Mouse (Mus musculus) liver, embryonic 11.5 days (tissue): ENCODE results near the gene Dennd1a. TPM values are rescaled to one million over a fixed set of nuclear protein-coding genes. Genes with fewer than 3 reads are reported as not detected.
A peak's percentile ranks its signal among the peaks of the same experiment; 100 is the strongest.

Experiments
- ATAC-seq: fragments of 200-750 bp; cut with Nextera tagmentation; replicated peaks from 2 replicates; pipeline ENCODE4 v1.8.0; 2017; ENCODE audit warnings: moderate number of reproducible peaks, mild to moderate bottlenecking, moderate TSS enrichment, moderate library complexity; ENCODE audit not compliant: low FRiP score
- DNase-seq: peaks from one replicate; pipeline ENCODE4 v3.0.0-alpha.2; 2017; ENCODE audit warnings: low spot score
- H3K27ac ChIP-seq: fragments of 300-500 bp; sonication (generic); 2 replicates; pipeline ENCODE4 v1.5.1; 2014; ENCODE audit warnings: mild to moderate bottlenecking, low read depth, low read length, control low read depth
- H3K27me3 ChIP-seq: fragments of 300-500 bp; sonication (generic); replicated peaks from 2 replicates; pipeline ENCODE4 v1.6.1; 2014; ENCODE audit warnings: low read length, mixed read lengths; ENCODE audit not compliant: control insufficient read depth, insufficient read depth
- H3K36me3 ChIP-seq: fragments of 300-500 bp; sonication (generic); 2 replicates; pipeline ENCODE4 v1.6.1; 2014; ENCODE audit warnings: mild to moderate bottlenecking, low read length, moderate library complexity, mixed read lengths; ENCODE audit not compliant: control insufficient read depth, insufficient read depth
- H3K4me1 ChIP-seq: fragments of 300-500 bp; sonication (generic); replicated peaks from 2 replicates; pipeline ENCODE4 v1.6.1; 2014; ENCODE audit warnings: low read length, mixed read lengths; ENCODE audit not compliant: control insufficient read depth, insufficient read depth
- H3K4me2 ChIP-seq: fragments of 300-500 bp; sonication (generic); 2 replicates; pipeline ENCODE4 v1.6.1; 2014; ENCODE audit warnings: mild to moderate bottlenecking, control low read depth, moderate library complexity
- H3K4me3 ChIP-seq: fragments of 300-500 bp; sonication (generic); 2 replicates; pipeline ENCODE4 v1.5.1; 2014; ENCODE audit warnings: low read depth, low read length, control low read depth
- H3K9ac ChIP-seq: fragments of 300-500 bp; sonication (generic); 2 replicates; pipeline ENCODE4 v1.6.1; 2014; ENCODE audit warnings: low read depth, low read length, control low read depth
- H3K9me3 ChIP-seq: fragments of 300-500 bp; sonication (generic); 2 replicates; pipeline ENCODE4 v1.6.1; 2016; ENCODE audit warnings: low read length, inconsistent platforms, mixed read lengths; ENCODE audit not compliant: control insufficient read depth
- WGBS: fragments of 180-500 bp; shearing (Covaris S2); extraction: QIAGEN DNeasy Blood & Tissue Kit; methylation state at CpG from one replicate; pipeline ENCODE4 v1.1.7; 2014; 5-methylcytosine and 5-hydroxymethylcytosine counted together
- polyA plus RNA-seq: library from polyadenylated mRNA; unstranded; fragments of >200 nt; fragmentation: Nextera tagmentation; extraction: Ambion mirVana; gene quantifications from 2 replicates; pipeline ENCODE4 v1.2.1, GENCODE M21; 2014

The Dennd1a gene
- polyA plus RNA-seq, 1 experiment from 2014 or later, result 10.6 TPM

- Histone ChIP-seq H3K9me3 (no peaks in the 10 kb centered on the region), H3K27ac (no peak overlapping the region), H3K9ac (no peak overlapping the region), H3K4me1 (peaks cover 18% of the 10 kb centered on the region), H3K4me3 (no peak overlapping the region), H3K4me2 (no peak overlapping the region), H3K36me3 (no peaks in the 10 kb centered on the region), H3K27me3 (no peaks in the 10 kb centered on the region)
- DNase-seq (no peak), ATAC-seq (no peak)
- 97% methylated on average over 1 of the region's 1 CpGs for WGBS
These were observed 184.5 kb downstream of the Dennd1a start for GRCm38 (mm10) chr2:38102674-38103073.

DNA sequence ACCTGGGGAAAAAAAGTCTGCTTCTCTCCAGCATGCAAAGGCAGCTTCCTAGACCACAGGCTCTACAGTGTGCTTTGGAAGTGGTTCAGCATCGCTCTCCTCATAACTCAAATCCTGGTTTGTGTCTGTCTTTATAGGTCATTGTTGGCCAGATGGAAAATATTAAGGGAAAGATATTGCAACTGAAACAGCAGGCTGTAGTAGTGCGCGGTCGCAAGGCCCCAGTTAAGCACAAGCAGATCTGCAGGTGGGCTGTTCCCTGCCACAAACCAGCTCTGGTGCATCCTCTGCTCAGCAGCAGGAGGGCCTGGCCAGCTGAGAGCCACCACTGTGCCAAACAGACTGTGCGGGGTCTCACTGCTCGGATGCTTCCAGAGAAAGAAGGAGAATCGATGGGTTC is 186.9 kb downstream of the Dennd1a start:
- Histone ChIP-seq H3K4me3 (no peak overlapping the region), H3K4me2 (no peak overlapping the region), H3K9me3 (no peaks in the 10 kb centered on the region), H3K4me1 (peaks cover 19% of the 10 kb centered on the region), H3K27ac (no peak overlapping the region), H3K36me3 (no peaks in the 10 kb centered on the region), H3K27me3 (no peaks in the 10 kb centered on the region), H3K9ac (no peak overlapping the region)
- no peak for DNase-seq
- WGBS, result 56% methylated on average over 7 of the region's 7 CpGs
- ATAC-seq, result no peak

GRCm38 (mm10) chr2:38099120-38099773 is 187.9 kb downstream of the Dennd1a start:
- no peak overlapping the region for H3K27ac ChIP-seq
- H3K27me3 ChIP-seq, result no peaks in the 10 kb centered on the region
- DNase-seq (no peak), ATAC-seq (no peak)
- H3K9me3 ChIP-seq, result no peaks in the 10 kb centered on the region
- H3K9ac ChIP-seq, result no peak overlapping the region
- WGBS, result 84% methylated on average over 4 of the region's 4 CpGs
- no peak overlapping the region for H3K4me2 ChIP-seq
- no peak overlapping the region for H3K4me3 ChIP-seq
- H3K4me1 ChIP-seq, result peaks cover 29% of the 10 kb centered on the region
- no peaks in the 10 kb centered on the region for H3K36me3 ChIP-seq

GRCm38 (mm10) chr2:38097469-38097868 is 189.7 kb downstream of the Dennd1a start:
- WGBS, result 74% methylated on average over 3 of the region's 3 CpGs
- no peak overlapping the region for H3K27ac ChIP-seq

DNA sequence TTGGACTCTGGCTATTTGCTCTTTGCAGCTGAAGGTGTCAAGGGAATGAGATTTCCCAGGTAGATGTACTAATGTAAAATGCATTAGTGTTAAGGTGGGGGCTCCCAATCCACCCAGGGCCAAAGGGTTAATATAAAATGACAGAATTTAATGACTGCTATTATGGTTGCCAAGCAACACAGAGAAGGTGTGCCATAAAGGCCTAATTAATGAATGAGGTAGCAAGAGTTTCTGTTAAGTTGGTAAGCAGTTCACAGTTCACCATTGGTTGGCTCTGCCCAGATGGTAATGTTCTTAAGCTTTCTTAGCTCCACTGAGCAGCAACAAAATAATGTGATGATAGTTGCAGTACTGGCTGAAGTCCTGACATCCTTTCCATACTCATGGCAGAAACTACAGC is 190.9 kb downstream of the Dennd1a start:
- no peak for ATAC-seq

More at GRCm38 (mm10) chr2:38097469-38097868, 189.7 kb downstream of the Dennd1a start:
- Histone ChIP-seq H3K4me1 (peaks cover 46% of the 10 kb centered on the region), H3K4me3 (no peak overlapping the region), H3K9me3 (no peaks in the 10 kb centered on the region), H3K27me3 (no peaks in the 10 kb centered on the region), H3K4me2 (no peak overlapping the region), H3K36me3 (no peaks in the 10 kb centered on the region), H3K9ac (no peak overlapping the region)
- no peak for ATAC-seq
- no peak for DNase-seq

GRCm38 (mm10) chr2:38094380-38095163 is 192.6 kb downstream of the Dennd1a start:
- no peaks in the 10 kb centered on the region for H3K27me3 ChIP-seq
- 51% methylated on average over 2 of the region's 2 CpGs for WGBS
- H3K9ac ChIP-seq, result peak overlapping the region; percentile 10; the same call in 1 of the 2 replicates
- no peak for DNase-seq
- ATAC-seq, result no peak
- 0 out of 2 replicates have a peak overlapping the region, but pooled peaks have one; percentile 6 for H3K4me2 ChIP-seq
- no peak overlapping the region for H3K4me3 ChIP-seq
- no peaks in the 10 kb centered on the region for H3K36me3 ChIP-seq
- H3K4me1 ChIP-seq, result peaks cover 47% of the 10 kb centered on the region
- H3K27ac ChIP-seq, result no peak overlapping the region
- H3K9me3 ChIP-seq, result no peaks in the 10 kb centered on the region

More for the DNA sequence above, 190.9 kb downstream of the Dennd1a start:
- no peaks in the 10 kb centered on the region for H3K27me3 ChIP-seq
- no peak for DNase-seq
- no peak overlapping the region for H3K4me3 ChIP-seq
- H3K4me2 ChIP-seq, result no peak overlapping the region
- H3K9me3 ChIP-seq, result no peaks in the 10 kb centered on the region
- H3K4me1 ChIP-seq, result peaks cover 51% of the 10 kb centered on the region
- H3K27ac ChIP-seq, result no peak overlapping the region
- no peak overlapping the region for H3K9ac ChIP-seq
- no peaks in the 10 kb centered on the region for H3K36me3 ChIP-seq

- peak overlapping the region; percentile 10; the same call in 1 of the 2 replicates for H3K9ac ChIP-seq
- peaks cover 41% of the 10 kb centered on the region for H3K4me1 ChIP-seq
- 0 out of 2 replicates have a peak overlapping the region, but pooled peaks have one; percentile 6 for H3K4me2 ChIP-seq
- no peak for DNase-seq
- no peaks in the 10 kb centered on the region for H3K27me3 ChIP-seq
- peak; percentile 95 for ATAC-seq
- H3K36me3 ChIP-seq, result no peaks in the 10 kb centered on the region
- H3K4me3 ChIP-seq, result no peak overlapping the region
- no peak overlapping the region for H3K27ac ChIP-seq
- no peaks in the 10 kb centered on the region for H3K9me3 ChIP-seq
These were observed 193.2 kb downstream of the Dennd1a start for GRCm38 (mm10) chr2:38093968-38094367.

DNA sequence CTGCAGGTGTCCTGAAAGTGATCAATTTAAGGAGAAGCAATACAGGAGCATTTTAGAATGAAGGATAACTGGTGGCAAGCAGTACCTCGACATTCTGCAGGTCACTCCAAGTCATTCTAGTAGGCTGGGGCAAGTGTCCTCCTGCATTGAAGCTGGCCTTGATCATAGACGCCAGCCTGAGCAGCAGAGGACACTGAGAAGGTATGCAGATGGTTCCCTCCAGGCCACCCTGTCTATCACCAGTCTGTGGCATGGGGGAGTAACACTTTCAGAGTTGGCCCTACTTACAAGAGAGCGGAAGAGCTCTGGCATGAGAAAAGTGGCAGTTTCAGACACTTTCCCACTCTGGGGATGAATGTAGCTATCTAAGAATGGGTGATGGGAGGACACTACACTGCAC is 193.9 kb downstream of the Dennd1a start:
- 70% methylated on average over 3 of the region's 3 CpGs for WGBS
- no peaks in the 10 kb centered on the region for H3K9me3 ChIP-seq
- no peak overlapping the region for H3K27ac ChIP-seq

More for the DNA sequence above, 193.9 kb downstream of the Dennd1a start:
- Histone ChIP-seq H3K4me2 (no peak overlapping the region), H3K9ac (no peak overlapping the region), H3K4me1 (peaks cover 34% of the 10 kb centered on the region), H3K36me3 (no peaks in the 10 kb centered on the region), H3K4me3 (no peak overlapping the region), H3K27me3 (no peaks in the 10 kb centered on the region)
- no peak; the same call in 1 of the 2 replicates for ATAC-seq
- no peak for DNase-seq
